Mouse (Mus musculus) testis, adult 2 months (tissue): Measurements from ENCODE around the gene Tmsb10. TPM values are rescaled to one million over a fixed set of nuclear protein-coding genes. Genes with fewer than 3 reads are reported as not detected.

Source experiments
- H3K27ac ChIP-seq: fragments of 200-500 bp; 2 replicates; pipeline ENCODE4 v1.5.1; 2012; ENCODE audit warnings: low read depth, low read length; ENCODE audit not compliant: control insufficient read depth, insufficient read depth
- H3K27me3 ChIP-seq: fragments of 200-500 bp; 2 replicates; pipeline ENCODE4 v1.6.1; 2012; ENCODE audit warnings: mild to moderate bottlenecking, low read length, moderate library complexity; ENCODE audit not compliant: control insufficient read depth, insufficient read depth
- H3K36me3 ChIP-seq: fragments of 200-500 bp; 2 replicates; pipeline ENCODE4 v1.6.1; 2012; ENCODE audit warnings: mild to moderate bottlenecking, low read length; ENCODE audit not compliant: control insufficient read depth, insufficient read depth
- H3K4me1 ChIP-seq: fragments of 200-500 bp; 2 replicates; pipeline ENCODE4 v1.6.1; 2012; ENCODE audit warnings: low read length; ENCODE audit not compliant: control insufficient read depth, insufficient read depth
- H3K4me3 ChIP-seq: fragments of 200-500 bp; 2 replicates; pipeline ENCODE4 v1.5.1; 2012; ENCODE audit warnings: low read depth, mild to moderate bottlenecking, low read length, moderate library complexity, mixed read lengths; ENCODE audit not compliant: control insufficient read depth
- CTCF ChIP-seq: fragments of 200-500 bp; IDR thresholded peaks from 2 replicates; pipeline ENCODE4 v1.5.1; 2012; ENCODE audit warnings: low read depth, mild to moderate bottlenecking, inconsistent platforms, low read length, moderate library complexity; ENCODE audit not compliant: control insufficient read depth, insufficient read depth, insufficient replicate concordance
- POLR2A ChIP-seq: fragments of 200-500 bp; IDR thresholded peaks from 2 replicates; pipeline ENCODE4 v1.6.1; 2012; ENCODE audit warnings: low read depth, mild to moderate bottlenecking, inconsistent platforms, low read length, moderate library complexity; ENCODE audit not compliant: control insufficient read depth
- polyA plus RNA-seq: library from polyadenylated mRNA; depleted of rRNA; stranded (reverse); fragments of >200 nt; gene quantifications from 2 replicates; pipeline ENCODE4 v1.2.3, GENCODE M21; 2012; rRNA removed

Tmsb10 gene
- 1,023 and 1,270 TPM in 2 replicates for polyA plus RNA-seq

GRCm38 (mm10) chr6:72958662-72959071 is at the start of gene Tmsb10:
TSS of gene Tmsb10 (minus strand) at chr6:72958748.
- H3K27me3 ChIP-seq = no peaks in the 10 kb centered on the region
- peaks cover 15% of the 10 kb centered on the region for H3K4me1 ChIP-seq
- H3K36me3 ChIP-seq = no peaks in the 10 kb centered on the region
- peak within 1 kb of the TSS; percentile 94 for H3K4me3 ChIP-seq
- H3K27ac ChIP-seq = peak within 1 kb of the TSS; percentile 97
- TF ChIP-seq POLR2A = no peak
- no peak for TF ChIP-seq CTCF

GRCm38 (mm10) chr6:73003601-73004000 is 45.1 kb upstream of the Tmsb10 start:
- no peaks in the 10 kb centered on the region for H3K27me3 ChIP-seq
- no peak for TF ChIP-seq CTCF
- no peak for TF ChIP-seq POLR2A
- H3K4me3 ChIP-seq = no peak overlapping the region
- no peak overlapping the region for H3K27ac ChIP-seq
- no peaks in the 10 kb centered on the region for H3K36me3 ChIP-seq
- H3K4me1 ChIP-seq = no peaks in the 10 kb centered on the region

GRCm38 (mm10) chr6:73002391-73002790 is 43.8 kb upstream of the Tmsb10 start:
- Histone ChIP-seq H3K4me1 (no peaks in the 10 kb centered on the region), H3K27ac (no peak overlapping the region), H3K36me3 (no peaks in the 10 kb centered on the region), H3K4me3 (no peak overlapping the region), H3K27me3 (no peaks in the 10 kb centered on the region)
- no peak for TF ChIP-seq CTCF
- no peak for TF ChIP-seq POLR2A

- Histone ChIP-seq H3K36me3 (no peaks in the 10 kb centered on the region), H3K4me1 (no peaks in the 10 kb centered on the region), H3K27ac (no peak overlapping the region), H3K27me3 (no peaks in the 10 kb centered on the region), H3K4me3 (no peak overlapping the region)
- TF ChIP-seq CTCF (no peak), POLR2A (no peak)
These were observed 40.3 kb upstream of the Tmsb10 start for GRCm38 (mm10) chr6:72998809-72999208.

- TF ChIP-seq POLR2A = no peak
- TF ChIP-seq CTCF = no peak
- H3K36me3 ChIP-seq = no peaks in the 10 kb centered on the region
- no peaks in the 10 kb centered on the region for H3K4me1 ChIP-seq
These were observed 35.1 kb upstream of the Tmsb10 start for GRCm38 (mm10) chr6:72993688-72994082.

GRCm38 (mm10) chr6:72993054-72993687 is 34.6 kb upstream of the Tmsb10 start:
- TF ChIP-seq POLR2A (no peak), CTCF (no peak)
- Histone ChIP-seq H3K27ac (no peak overlapping the region), H3K4me1 (no peaks in the 10 kb centered on the region), H3K4me3 (no peak overlapping the region), H3K27me3 (no peaks in the 10 kb centered on the region), H3K36me3 (no peaks in the 10 kb centered on the region)

More at GRCm38 (mm10) chr6:72993688-72994082, 35.1 kb upstream of the Tmsb10 start:
- no peak overlapping the region for H3K4me3 ChIP-seq
- H3K27ac ChIP-seq = no peak overlapping the region
- no peaks in the 10 kb centered on the region for H3K27me3 ChIP-seq

- Histone ChIP-seq H3K4me3 (no peak overlapping the region), H3K36me3 (no peaks in the 10 kb centered on the region), H3K27me3 (no peaks in the 10 kb centered on the region), H3K4me1 (no peaks in the 10 kb centered on the region), H3K27ac (no peak overlapping the region)
- no peak for TF ChIP-seq CTCF
- TF ChIP-seq POLR2A = no peak
These were observed 31.7 kb upstream of the Tmsb10 start for GRCm38 (mm10) chr6:72990206-72990605.
